In genomic region chr15:11845204-11846062, GRCm38 (mm10) we compare ENCODE assay signal across 17 mouse cellular contexts.
DNase-seq lines count a peak whose midpoint lies in the region; ATAC-seq and TF ChIP-seq lines count a peak whose summit lies in the region.
"Had no signal": no experiment of that assay in that cellular context is flagged by ENCODE, and none has a peak within 500 bp of the region (broad histone marks: within the 10 kb centered on the region; RNA-seq: fewer than 3 reads in every experiment).

No protein-coding gene starts in this region.

- no peak overlapping the region for H3K27ac ChIP-seq in neural tube, embryonic 11.5 days (ENCODE audit: low read depth, low read length)
- no peak overlapping the region for H3K27ac ChIP-seq in neural tube, embryonic 12.5 days
- H3K27ac ChIP-seq in forebrain, embryonic 15.5 days (replicated peaks), result no peak overlapping the region
- H3K27ac ChIP-seq in intestine, postnatal 0 days (ENCODE audit: low read depth, low read length), result no peak overlapping the region
- H3K27ac ChIP-seq: liver, embryonic 15.5 days; stomach, embryonic 15.5 days had no signal

- no peaks in the 10 kb centered on the region for H3K27me3 ChIP-seq in neural tube, embryonic 11.5 days (ENCODE audit: control insufficient read depth, insufficient read depth, low read length)
- no peaks in the 10 kb centered on the region for H3K27me3 ChIP-seq in neural tube, embryonic 12.5 days (replicated peaks)
- no peaks in the 10 kb centered on the region for H3K27me3 ChIP-seq in forebrain, embryonic 15.5 days
- no peaks in the 10 kb centered on the region for H3K27me3 ChIP-seq in intestine, postnatal 0 days (replicated peaks; ENCODE audit: control insufficient read depth, insufficient read depth, low read length)
- H3K27me3 ChIP-seq: heart, embryonic 12.5 days; liver, embryonic 15.5 days; megakaryocyte, embryonic 14.5 days; stomach, embryonic 15.5 days had no signal

- H3K36me3 ChIP-seq in neural tube, embryonic 11.5 days (ENCODE audit: control insufficient read depth, insufficient read depth, low read length), result no peaks in the 10 kb centered on the region
- H3K36me3 ChIP-seq in neural tube, embryonic 12.5 days, result no peaks in the 10 kb centered on the region
- H3K36me3 ChIP-seq in forebrain, embryonic 15.5 days, result no peaks in the 10 kb centered on the region
- H3K36me3 ChIP-seq in intestine, postnatal 0 days (ENCODE audit: control insufficient read depth, insufficient read depth), result no peaks in the 10 kb centered on the region
- H3K36me3 ChIP-seq: liver, embryonic 15.5 days; stomach, embryonic 15.5 days had no signal

- DNase-seq in neural tube, embryonic 11.5 days (ENCODE audit: low spot score), result no peak
- no peak for DNase-seq in neural tube, embryonic 10.5 days (ENCODE audit: extremely low spot score, low spot score)
- peak; percentile 41 for DNase-seq in mesoderm, embryonic 11.5 days (ENCODE audit: low read depth, low spot score)
- DNase-seq in lung, postnatal 25 days (ENCODE audit: low spot score), result no peak
- DNase-seq: adrenal gland, postnatal 25 days; cerebellum, adult 2 months; kidney, adult 11 months; kidney, postnatal 10 days had no signal

- no peaks in the 10 kb centered on the region for H3K9me3 ChIP-seq in neural tube, embryonic 11.5 days (ENCODE audit: control insufficient read depth, low read length)
- no peaks in the 10 kb centered on the region for H3K9me3 ChIP-seq in neural tube, embryonic 12.5 days
- H3K9me3 ChIP-seq in forebrain, embryonic 15.5 days, result no peaks in the 10 kb centered on the region
- no peaks in the 10 kb centered on the region for H3K9me3 ChIP-seq in intestine, postnatal 0 days (ENCODE audit: control insufficient read depth)
- H3K9me3 ChIP-seq: heart, embryonic 12.5 days; liver, embryonic 15.5 days; megakaryocyte, embryonic 14.5 days; stomach, embryonic 15.5 days had no signal

- no peak overlapping the region for H3K4me3 ChIP-seq in neural tube, embryonic 11.5 days (ENCODE audit: low read depth, low read length)
- no peak overlapping the region for H3K4me3 ChIP-seq in neural tube, embryonic 12.5 days
- no peak overlapping the region for H3K4me3 ChIP-seq in forebrain, embryonic 15.5 days
- no peak overlapping the region for H3K4me3 ChIP-seq in intestine, postnatal 0 days (ENCODE audit: low read depth, low read length)
- H3K4me3 ChIP-seq: heart, embryonic 12.5 days; liver, embryonic 15.5 days; megakaryocyte, embryonic 14.5 days; stomach, embryonic 15.5 days had no signal

- H3K4me1 ChIP-seq in neural tube, embryonic 11.5 days (ENCODE audit: control insufficient read depth, insufficient read depth, low read length), result no peaks in the 10 kb centered on the region
- H3K4me1 ChIP-seq in neural tube, embryonic 12.5 days, result no peaks in the 10 kb centered on the region
- H3K4me1 ChIP-seq in forebrain, embryonic 15.5 days, result no peaks in the 10 kb centered on the region
- H3K4me1 ChIP-seq in intestine, postnatal 0 days (replicated peaks; ENCODE audit: control insufficient read depth, insufficient read depth, low read length), result no peaks in the 10 kb centered on the region
- H3K4me1 ChIP-seq: liver, embryonic 15.5 days; stomach, embryonic 15.5 days had no signal

- no peak for TF ChIP-seq CTCF in intestine, postnatal 0 days (IDR thresholded peaks at IDR 0.05; ENCODE audit: low read depth)

- peak; percentile 50; the same call in 1 of the 2 replicates for ATAC-seq in neural tube, embryonic 11.5 days (ENCODE audit: insufficient read depth, low FRiP score, low TSS enrichment)
- peak; percentile 58; the same call in 1 of the 2 replicates for ATAC-seq in neural tube, embryonic 12.5 days (ENCODE audit: low FRiP score, low read depth)
- ATAC-seq in forebrain, embryonic 15.5 days (replicated peaks), result no peak
- ATAC-seq in intestine, postnatal 0 days, result no peak
- ATAC-seq: forebrain, embryonic 16.5 days; lung, postnatal 0 days had no signal

- no peak overlapping the region for H3K9ac ChIP-seq in neural tube, embryonic 11.5 days (ENCODE audit: low read length)
- H3K9ac ChIP-seq in neural tube, embryonic 12.5 days, result no peak overlapping the region
- H3K9ac ChIP-seq in forebrain, embryonic 15.5 days (replicated peaks), result no peak overlapping the region
- H3K9ac ChIP-seq in intestine, postnatal 0 days (ENCODE audit: low read depth, low read length), result no peak overlapping the region
- H3K9ac ChIP-seq: heart, embryonic 12.5 days; liver, embryonic 15.5 days; stomach, embryonic 15.5 days had no signal

- no peak overlapping the region for H3K4me2 ChIP-seq in neural tube, embryonic 11.5 days (ENCODE audit: low read depth)
- H3K4me2 ChIP-seq in neural tube, embryonic 12.5 days (replicated peaks), result no peak overlapping the region
- no peak overlapping the region for H3K4me2 ChIP-seq in forebrain, embryonic 15.5 days (replicated peaks)
- H3K4me2 ChIP-seq in intestine, postnatal 0 days (replicated peaks; ENCODE audit: low read depth), result no peak overlapping the region
- H3K4me2 ChIP-seq: heart, embryonic 12.5 days; liver, embryonic 15.5 days; stomach, embryonic 15.5 days had no signal

- 68% methylated on average over 16 of the region's 16 CpGs for WGBS in neural tube, embryonic 11.5 days
- 57% methylated on average over 16 of the region's 16 CpGs for WGBS in neural tube, embryonic 12.5 days
- 75% methylated on average over 16 of the region's 16 CpGs for WGBS in forebrain, embryonic 15.5 days
- WGBS in intestine, postnatal 0 days, result 82% methylated on average over 16 of the region's 16 CpGs

Comparison
In these comparisons a context has a peak if more than half of its experiments do, and no peak if none do; other contexts are left out.
1. ATAC-seq: peak in neural tube, embryonic 11.5 days (single experiment) and neural tube, embryonic 12.5 days (single experiment); none in forebrain, embryonic 15.5 days (single experiment) and intestine, postnatal 0 days (single experiment).